Mouse (Mus musculus): ENCODE results near the gene 4921530L21Rik. TPM values are rescaled to one million over a fixed set of nuclear protein-coding genes. Genes with fewer than 3 reads are reported as not detected.

The 4921530L21Rik gene
- polyA plus RNA-seq, 1 experiment: not detected

GRCm38 (mm10) chr14:95926742-95927141, 45.7 kb downstream of the 4921530L21Rik start:
- Histone ChIP-seq H3K9me3 (no peaks in the 10 kb centered on the region), H3K27me3 (replicated peaks) (no peaks in the 10 kb centered on the region), H3K36me3 (replicated peaks; ENCODE audit: low read length) (no peaks in the 10 kb centered on the region), H3K4me1 (no peaks in the 10 kb centered on the region), H3K4me3 (replicated peaks) (no peak overlapping the region)
- no peak for TF ChIP-seq FLI1 (IDR thresholded peaks at IDR 0.05; ENCODE audit: low read length)
- no peak for TF ChIP-seq GATA1 (IDR thresholded peaks at IDR 0.05; ENCODE audit: borderline replicate concordance, low read length)

- H3K9me3 ChIP-seq: 0 out of 2 replicates have a peak, but pooled peaks cover 3% of the 10 kb centered on the region
- H3K36me3 ChIP-seq (replicated peaks; ENCODE audit: low read length): no peaks in the 10 kb centered on the region
- H3K27me3 ChIP-seq (replicated peaks): no peaks in the 10 kb centered on the region
- no peak overlapping the region for H3K4me3 ChIP-seq (replicated peaks)
- no peaks in the 10 kb centered on the region for H3K4me1 ChIP-seq
- TF ChIP-seq GATA1 (IDR thresholded peaks at IDR 0.05; ENCODE audit: borderline replicate concordance, low read length) (no peak), FLI1 (IDR thresholded peaks at IDR 0.05; ENCODE audit: low read length) (no peak)
Observed at GRCm38 (mm10) chr14:95927810-95928785, 47.0 kb downstream of the 4921530L21Rik start.
